Mouse (Mus musculus): Measurements from ENCODE around the gene Trim28. TPM values are rescaled to one million over a fixed set of nuclear protein-coding genes. Genes with fewer than 3 reads are reported as not detected.

Trim28 gene
- polyA plus RNA-seq, 1 experiment from 2014 or later = 116 TPM

DNA sequence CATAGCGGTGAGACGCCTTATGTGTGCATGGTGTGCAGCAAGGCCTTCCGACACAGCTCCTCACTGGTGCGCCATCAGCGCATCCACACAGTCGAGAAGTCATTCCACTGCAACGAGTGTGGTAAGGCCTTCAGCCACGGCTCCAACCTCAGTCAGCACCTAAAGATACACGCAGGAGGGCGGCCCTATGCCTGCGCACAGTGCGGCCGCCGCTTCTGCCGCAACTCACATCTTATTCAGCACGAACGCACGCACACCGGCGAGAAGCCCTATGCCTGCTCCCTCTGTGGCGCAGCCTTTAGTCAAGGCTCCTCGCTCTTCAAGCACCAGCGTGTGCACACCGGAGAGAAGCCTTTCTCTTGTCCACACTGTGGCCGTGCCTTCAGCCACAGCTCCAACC, 28.0 kb upstream of the Trim28 start:
- Histone ChIP-seq H3K4me3 (ENCODE audit: low read length) (no peak overlapping the region), H3K9me3 (ENCODE audit: control insufficient read depth, low read length) (no peaks in the 10 kb centered on the region), H3K4me2 (ENCODE audit: low read depth, low read length) (no peak overlapping the region), H3K36me3 (ENCODE audit: control insufficient read depth, insufficient read depth, low read length) (peaks cover 18% of the 10 kb centered on the region), H3K27ac (ENCODE audit: low read length) (no peak overlapping the region), H3K4me1 (ENCODE audit: control insufficient read depth, insufficient read depth, low read length) (peaks cover 10% of the 10 kb centered on the region), H3K27me3 (replicated peaks; ENCODE audit: control insufficient read depth, insufficient read depth, low read length) (no peaks in the 10 kb centered on the region), H3K9ac (ENCODE audit: low read depth, low read length) (no peak overlapping the region)
- ATAC-seq = no peak
- WGBS = 92% methylated on average over 25 of the region's 25 CpGs

DNA sequence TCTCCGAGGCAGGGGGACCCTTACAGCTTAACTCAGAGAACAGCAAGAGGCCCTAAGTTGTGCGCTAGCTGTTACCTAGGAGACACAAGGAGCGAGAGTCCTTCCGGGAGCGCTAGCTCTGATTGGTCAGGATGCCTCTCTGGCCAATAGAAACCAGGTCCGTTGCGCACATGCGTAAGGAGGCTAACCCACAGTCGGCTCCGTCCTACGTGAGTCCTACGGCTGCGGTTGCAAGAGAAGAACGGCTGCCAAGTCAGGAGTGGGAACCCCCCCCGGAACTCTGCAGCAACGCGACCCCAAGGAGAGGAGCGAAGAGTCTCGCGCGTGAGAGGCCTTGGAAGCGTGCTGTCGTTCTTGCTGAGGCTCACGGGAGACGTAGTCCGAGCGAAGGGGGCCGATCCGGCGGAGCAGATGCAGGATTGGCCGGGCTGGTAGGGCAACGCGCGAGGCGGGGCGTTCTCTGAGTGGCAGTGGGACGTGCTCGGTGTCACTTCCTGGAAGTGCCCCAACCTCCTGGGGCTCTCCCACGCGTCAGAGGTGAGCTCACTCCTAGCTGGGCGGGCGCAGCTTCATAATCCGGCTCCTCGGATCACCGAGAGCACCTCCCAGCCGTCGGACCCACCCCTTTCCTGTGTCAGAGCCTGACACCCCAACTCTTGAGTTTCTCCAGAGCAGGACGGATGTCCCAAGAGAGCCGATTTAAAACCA, 21.1 kb upstream of the Trim28 start, which contains the start of gene Zfp446:
Zfp446 (plus strand) TSS at position 167 of the 708 bp plus-strand sequence.
- WGBS = 0% methylated on average over 49 of the region's 49 CpGs
- Histone ChIP-seq H3K9ac (ENCODE audit: low read depth, low read length) (peak within 1 kb of the TSS; percentile 77), H3K9me3 (ENCODE audit: control insufficient read depth, low read length) (no peaks in the 10 kb centered on the region), H3K36me3 (ENCODE audit: control insufficient read depth, insufficient read depth, low read length) (no peaks in the 10 kb centered on the region), H3K27ac (ENCODE audit: low read length) (peak within 1 kb of the TSS; percentile 93), H3K4me2 (ENCODE audit: low read depth, low read length) (peak within 1 kb of the TSS; percentile 65), H3K4me3 (ENCODE audit: low read length) (peak within 1 kb of the TSS; percentile 67), H3K27me3 (replicated peaks; ENCODE audit: control insufficient read depth, insufficient read depth, low read length) (no peaks in the 10 kb centered on the region), H3K4me1 (ENCODE audit: control insufficient read depth, insufficient read depth, low read length) (peaks cover 20% of the 10 kb centered on the region)
- ATAC-seq = peak; percentile 99

DNA sequence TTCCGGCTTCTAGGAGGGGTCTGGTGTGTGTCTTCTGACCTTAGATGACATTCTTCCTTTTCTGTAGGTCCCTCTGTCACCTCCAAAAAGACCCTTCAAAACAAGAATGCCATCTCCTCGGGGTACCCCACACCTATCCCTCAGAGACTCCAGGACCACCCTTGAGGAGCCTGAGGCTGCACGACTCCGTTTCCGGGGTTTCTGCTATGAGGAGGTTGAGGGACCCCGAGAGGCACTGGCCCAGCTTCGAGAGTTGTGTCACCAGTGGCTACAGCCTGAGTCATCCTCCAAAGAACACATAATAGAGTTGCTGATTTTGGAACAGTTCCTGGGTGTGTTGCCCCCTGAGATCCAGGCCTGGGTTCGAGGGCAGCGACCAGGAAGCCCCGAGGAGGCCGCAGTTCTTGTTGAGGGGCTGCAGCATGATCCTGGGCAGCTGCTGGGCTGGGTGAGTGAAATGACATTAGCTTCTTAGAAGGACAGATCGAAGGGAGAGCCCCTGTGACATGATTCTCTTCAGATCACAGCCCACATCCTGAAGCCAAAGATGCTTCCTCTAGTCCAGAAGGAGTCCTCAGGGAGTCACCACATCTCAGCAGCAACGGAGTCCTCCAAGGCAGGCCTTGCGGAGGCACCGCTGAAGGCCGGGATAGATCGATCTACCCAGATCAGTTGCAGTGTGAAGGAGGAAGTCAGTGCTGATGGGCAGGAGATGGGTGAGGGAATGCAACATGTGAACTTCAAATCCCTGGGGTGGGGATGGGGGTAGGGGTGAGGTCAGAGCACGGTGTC, 19.8 kb upstream of the Trim28 start:
- H3K36me3 ChIP-seq (ENCODE audit: control insufficient read depth, insufficient read depth, low read length) = no peaks in the 10 kb centered on the region
- WGBS = 79% methylated on average over 18 of the region's 18 CpGs
- peak overlapping the region; percentile 70 for H3K9ac ChIP-seq (ENCODE audit: low read depth, low read length)
- H3K4me3 ChIP-seq (ENCODE audit: low read length) = peak overlapping the region; percentile 67; the same call in 1 of the 2 replicates
- peak overlapping the region; percentile 63 for H3K4me2 ChIP-seq (ENCODE audit: low read depth, low read length)
- H3K27ac ChIP-seq (ENCODE audit: low read length) = peak overlapping the region; percentile 88; the same call in 1 of the 2 replicates
- no peaks in the 10 kb centered on the region for H3K27me3 ChIP-seq (replicated peaks; ENCODE audit: control insufficient read depth, insufficient read depth, low read length)
- no peak for ATAC-seq
- H3K9me3 ChIP-seq (ENCODE audit: control insufficient read depth, low read length) = no peaks in the 10 kb centered on the region
- H3K4me1 ChIP-seq (ENCODE audit: control insufficient read depth, insufficient read depth, low read length) = peaks cover 20% of the 10 kb centered on the region

DNA sequence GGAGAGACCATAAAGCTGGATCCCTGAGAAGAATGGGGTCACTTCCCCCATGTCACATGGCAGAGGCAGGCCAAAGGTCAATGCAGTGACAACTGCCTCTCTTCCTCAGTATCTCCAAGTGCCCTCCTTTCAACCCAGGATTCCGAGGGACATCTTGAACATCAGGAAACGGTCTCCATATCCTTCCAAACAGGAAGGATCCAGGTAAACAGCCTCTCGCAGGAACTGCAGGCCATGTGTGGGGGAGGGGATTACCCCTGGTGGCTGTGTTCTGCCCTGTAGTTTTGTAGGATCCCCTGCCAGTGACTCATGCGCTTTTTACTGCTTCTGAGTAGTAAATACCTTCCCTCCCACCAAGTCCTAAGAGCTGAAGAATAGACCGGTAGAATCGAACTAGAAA, 19.1 kb upstream of the Trim28 start:
- H3K27me3 ChIP-seq (replicated peaks; ENCODE audit: control insufficient read depth, insufficient read depth, low read length) = no peaks in the 10 kb centered on the region
- no peaks in the 10 kb centered on the region for H3K9me3 ChIP-seq (ENCODE audit: control insufficient read depth, low read length)
- 38% methylated on average over 6 of the region's 6 CpGs for WGBS
- no peak overlapping the region for H3K4me3 ChIP-seq (ENCODE audit: low read length)
- no peaks in the 10 kb centered on the region for H3K36me3 ChIP-seq (ENCODE audit: control insufficient read depth, insufficient read depth, low read length)
- H3K27ac ChIP-seq (ENCODE audit: low read length) = peak overlapping the region; percentile 46; the same call in 1 of the 2 replicates
- H3K9ac ChIP-seq (ENCODE audit: low read depth, low read length) = peak overlapping the region; percentile 35
- 0 out of 2 replicates have a peak overlapping the region, but pooled peaks have one; percentile 3 for H3K4me2 ChIP-seq (ENCODE audit: low read depth, low read length)
- H3K4me1 ChIP-seq (ENCODE audit: control insufficient read depth, insufficient read depth, low read length) = peaks cover 20% of the 10 kb centered on the region
- no peak for ATAC-seq

DNA sequence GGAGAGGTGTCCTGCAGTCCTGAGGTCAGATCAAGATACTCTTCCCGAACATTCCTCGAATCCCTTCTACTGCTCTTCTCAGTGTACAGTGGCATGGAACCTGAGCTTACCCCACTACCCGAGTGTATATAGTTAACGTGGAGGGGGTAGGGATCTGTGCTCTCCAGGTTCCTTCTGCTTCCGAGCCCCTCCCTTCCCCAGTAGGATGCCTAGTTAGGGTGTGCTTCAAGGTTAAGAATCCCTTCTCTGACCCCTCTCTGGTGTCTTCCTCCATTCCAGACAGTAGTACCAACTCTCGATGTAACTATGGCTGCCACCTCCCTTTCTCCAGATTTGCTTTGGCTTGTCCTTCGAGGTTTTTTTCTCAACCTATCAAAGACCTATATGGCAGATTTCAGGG, 18.6 kb upstream of the Trim28 start:
- Histone ChIP-seq H3K4me1 (ENCODE audit: control insufficient read depth, insufficient read depth, low read length) (peaks cover 20% of the 10 kb centered on the region), H3K4me2 (ENCODE audit: low read depth, low read length) (no peak overlapping the region), H3K9ac (ENCODE audit: low read depth, low read length) (0 out of 2 replicates have a peak overlapping the region, but pooled peaks have one; percentile 35), H3K27ac (ENCODE audit: low read length) (no peak overlapping the region), H3K4me3 (ENCODE audit: low read length) (no peak overlapping the region), H3K36me3 (ENCODE audit: control insufficient read depth, insufficient read depth, low read length) (no peaks in the 10 kb centered on the region), H3K9me3 (ENCODE audit: control insufficient read depth, low read length) (no peaks in the 10 kb centered on the region), H3K27me3 (replicated peaks; ENCODE audit: control insufficient read depth, insufficient read depth, low read length) (no peaks in the 10 kb centered on the region)
- ATAC-seq = no peak
- WGBS = 83% methylated on average over 7 of the region's 7 CpGs

DNA sequence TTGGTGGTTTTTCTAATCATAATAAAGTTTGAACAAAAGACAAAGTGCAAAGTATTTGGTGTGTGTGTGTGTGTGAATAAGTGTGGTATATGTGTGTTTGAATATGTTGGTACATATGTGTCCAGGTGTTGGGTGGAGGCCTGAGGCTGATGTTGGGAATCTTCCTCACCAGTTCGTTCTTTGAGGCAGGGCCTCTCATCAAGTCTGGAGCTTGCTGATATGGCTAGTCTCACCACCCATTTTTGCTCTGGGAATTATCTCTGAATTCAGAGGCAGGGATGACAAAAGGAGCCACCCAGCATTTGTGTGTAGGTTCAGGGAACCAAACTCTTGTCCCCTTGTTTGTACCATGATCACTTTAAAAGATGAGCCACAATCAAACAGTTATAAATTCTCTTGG, 13.2 kb upstream of the Trim28 start:
- H3K4me3 ChIP-seq (ENCODE audit: low read length) = no peak overlapping the region
- H3K36me3 ChIP-seq (ENCODE audit: control insufficient read depth, insufficient read depth, low read length) = no peaks in the 10 kb centered on the region
- H3K4me1 ChIP-seq (ENCODE audit: control insufficient read depth, insufficient read depth, low read length) = no peaks in the 10 kb centered on the region
- no peak overlapping the region for H3K9ac ChIP-seq (ENCODE audit: low read depth, low read length)
- no peak for ATAC-seq
- no peaks in the 10 kb centered on the region for H3K9me3 ChIP-seq (ENCODE audit: control insufficient read depth, low read length)
- no peak overlapping the region for H3K4me2 ChIP-seq (ENCODE audit: low read depth, low read length)
- no peaks in the 10 kb centered on the region for H3K27me3 ChIP-seq (replicated peaks; ENCODE audit: control insufficient read depth, insufficient read depth, low read length)
- 82% methylated on average over 1 of the region's 1 CpGs for WGBS
- H3K27ac ChIP-seq (ENCODE audit: low read length) = no peak overlapping the region

DNA sequence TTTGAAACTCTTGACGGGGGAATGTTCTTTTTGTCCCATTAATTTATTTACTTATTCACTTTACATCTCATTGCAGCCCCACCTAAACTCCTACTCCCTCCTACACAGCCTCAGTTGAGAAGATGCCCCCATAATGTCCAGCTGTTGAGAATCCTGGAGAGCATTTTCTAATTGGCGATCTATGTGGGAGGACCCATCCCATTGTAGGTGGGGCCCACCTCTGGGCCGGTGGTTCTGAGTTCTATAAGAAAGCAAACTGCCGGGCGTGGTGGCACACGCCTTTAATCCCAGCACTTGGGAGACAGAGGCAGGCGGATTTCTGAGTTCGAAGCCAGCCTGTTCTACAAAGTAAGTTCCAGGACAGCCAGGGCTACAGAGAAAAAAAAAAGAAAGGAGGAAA, 12.0 kb upstream of the Trim28 start:
- no peaks in the 10 kb centered on the region for H3K9me3 ChIP-seq (ENCODE audit: control insufficient read depth, low read length)
- H3K4me3 ChIP-seq (ENCODE audit: low read length) = no peak overlapping the region
- no peak overlapping the region for H3K4me2 ChIP-seq (ENCODE audit: low read depth, low read length)
- no peaks in the 10 kb centered on the region for H3K27me3 ChIP-seq (replicated peaks; ENCODE audit: control insufficient read depth, insufficient read depth, low read length)
- no peak overlapping the region for H3K9ac ChIP-seq (ENCODE audit: low read depth, low read length)
- H3K4me1 ChIP-seq (ENCODE audit: control insufficient read depth, insufficient read depth, low read length) = no peaks in the 10 kb centered on the region
- ATAC-seq = no peak
- no peaks in the 10 kb centered on the region for H3K36me3 ChIP-seq (ENCODE audit: control insufficient read depth, insufficient read depth, low read length)
- 83% methylated on average over 8 of the region's 8 CpGs for WGBS
- H3K27ac ChIP-seq (ENCODE audit: low read length) = no peak overlapping the region

DNA sequence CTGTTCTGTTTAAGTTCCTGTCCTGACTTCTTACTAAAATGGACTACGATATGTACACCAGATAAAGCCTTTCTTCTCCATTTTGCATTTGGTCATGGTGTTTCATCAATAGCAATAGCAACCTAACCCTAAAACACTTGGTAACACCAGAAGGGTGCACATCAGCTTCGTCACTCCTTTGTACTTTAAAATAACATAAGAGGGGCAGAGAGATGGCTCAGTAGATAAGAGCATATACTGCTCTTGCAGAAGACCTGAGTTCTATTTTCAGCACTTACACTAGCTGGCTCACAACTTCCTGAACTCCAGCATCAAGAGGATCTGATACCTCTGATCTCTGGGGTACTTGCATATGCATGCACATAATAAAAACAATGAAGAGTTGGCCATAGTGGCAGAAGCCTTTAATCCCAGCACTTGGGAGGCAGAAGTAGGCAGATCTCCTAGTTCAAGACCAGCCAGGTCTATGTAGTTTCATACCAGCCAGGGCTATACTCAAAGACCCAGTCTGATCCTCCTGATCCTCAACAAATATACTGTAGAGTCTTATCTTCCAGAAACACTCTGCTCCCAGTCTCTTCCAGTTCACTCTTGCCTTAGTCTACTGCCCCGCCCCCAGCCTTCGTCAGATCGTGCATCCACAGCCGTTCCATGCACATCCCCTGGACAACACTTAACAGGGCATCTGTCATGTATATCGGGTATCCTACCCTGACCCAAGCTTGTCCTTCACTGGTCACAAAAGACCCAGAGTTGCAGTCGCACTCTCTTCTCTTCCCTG, 11.3 kb upstream of the Trim28 start:
- no peak overlapping the region for H3K27ac ChIP-seq (ENCODE audit: low read length)
- H3K27me3 ChIP-seq (replicated peaks; ENCODE audit: control insufficient read depth, insufficient read depth, low read length) = no peaks in the 10 kb centered on the region
- H3K4me1 ChIP-seq (ENCODE audit: control insufficient read depth, insufficient read depth, low read length) = no peaks in the 10 kb centered on the region
- no peak overlapping the region for H3K4me3 ChIP-seq (ENCODE audit: low read length)
- H3K36me3 ChIP-seq (ENCODE audit: control insufficient read depth, insufficient read depth, low read length) = no peaks in the 10 kb centered on the region
- no peak for ATAC-seq
- H3K9me3 ChIP-seq (ENCODE audit: control insufficient read depth, low read length) = no peaks in the 10 kb centered on the region
- H3K4me2 ChIP-seq (ENCODE audit: low read depth, low read length) = no peak overlapping the region
- no peak overlapping the region for H3K9ac ChIP-seq (ENCODE audit: low read depth, low read length)
- WGBS = 84% methylated on average over 8 of the region's 8 CpGs

DNA sequence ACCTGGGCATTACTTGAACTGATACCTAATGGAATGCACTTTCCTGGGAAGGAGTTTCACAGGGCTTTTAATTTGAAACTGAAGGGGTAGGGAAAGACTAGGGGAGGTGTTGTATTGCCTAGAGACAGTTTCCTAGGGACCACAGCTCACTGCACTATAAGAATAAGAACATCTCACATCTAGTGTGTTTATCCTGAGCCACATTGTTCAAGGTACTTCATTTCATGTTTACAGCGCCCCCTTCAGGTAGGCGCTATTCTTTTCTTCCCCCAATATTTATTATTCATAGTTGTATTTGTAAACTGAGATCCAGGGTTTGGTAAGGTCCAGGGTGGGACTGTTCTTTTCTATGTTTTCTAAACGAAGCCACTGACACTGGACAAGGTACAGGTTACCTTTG, 6.7 kb upstream of the Trim28 start:
- no peak overlapping the region for H3K27ac ChIP-seq (ENCODE audit: low read length)
- no peaks in the 10 kb centered on the region for H3K4me1 ChIP-seq (ENCODE audit: control insufficient read depth, insufficient read depth, low read length)
- 4% methylated on average over 3 of the region's 3 CpGs for WGBS
- H3K9ac ChIP-seq (ENCODE audit: low read depth, low read length) = no peak overlapping the region
- no peak overlapping the region for H3K4me2 ChIP-seq (ENCODE audit: low read depth, low read length)
- H3K4me3 ChIP-seq (ENCODE audit: low read length) = no peak overlapping the region
- H3K9me3 ChIP-seq (ENCODE audit: control insufficient read depth, low read length) = no peaks in the 10 kb centered on the region
- H3K36me3 ChIP-seq (ENCODE audit: control insufficient read depth, insufficient read depth, low read length) = no peaks in the 10 kb centered on the region
- no peaks in the 10 kb centered on the region for H3K27me3 ChIP-seq (replicated peaks; ENCODE audit: control insufficient read depth, insufficient read depth, low read length)
- no peak for ATAC-seq
